Comparison of ENCODE assay signal across 9 mouse cellular contexts in genomic region chr17:67779812-67780211, GRCm38 (mm10).
A peak's percentile ranks its signal among the peaks of the same experiment; 100 is the strongest.
DNase-seq lines count a peak whose midpoint lies in the region; ATAC-seq lines count a peak whose summit lies in the region.
"Had no signal": no experiment of that assay in that cellular context is flagged by ENCODE, and none has a peak within 500 bp of the region (broad histone marks: within the 10 kb centered on the region; RNA-seq: fewer than 3 reads in every experiment).

No protein-coding gene starts in this region.

- no peaks in the 10 kb centered on the region for H3K4me1 ChIP-seq in embryonic facial prominence, embryonic 10.5 days
- 0 out of 2 replicates have a peak, but pooled peaks cover 3% of the 10 kb centered on the region for H3K4me1 ChIP-seq in kidney, embryonic 15.5 days
- no peaks in the 10 kb centered on the region; the same call in 1 of the 2 replicates for H3K4me1 ChIP-seq in neural tube, embryonic 13.5 days (replicated peaks)
- H3K4me1 ChIP-seq: liver, embryonic 13.5 days had no signal

- H3K4me2 ChIP-seq in kidney, embryonic 15.5 days, result no peak overlapping the region
- no peak overlapping the region for H3K4me2 ChIP-seq in neural tube, embryonic 13.5 days
- H3K4me2 ChIP-seq: liver, embryonic 13.5 days had no signal

- H3K9ac ChIP-seq in kidney, embryonic 15.5 days, result no peak overlapping the region
- H3K9ac ChIP-seq in neural tube, embryonic 13.5 days, result no peak overlapping the region
- H3K9ac ChIP-seq: liver, embryonic 13.5 days had no signal

- peak; percentile 8 to 26 for DNase-seq in heart, postnatal 14 days
- DNase-seq in heart, adult 8-10 months (ENCODE audit: low spot score), result no peak
- DNase-seq in NIH3T3 (ENCODE audit: low read depth), result peak; percentile 55
- DNase-seq in embryonic facial prominence, embryonic 10.5 days (ENCODE audit: low spot score), result peak; percentile 56
- no peak for DNase-seq in spleen, postnatal 10 days (ENCODE audit: low spot score in 2 of 2)
- DNase-seq in spleen, postnatal 4 days (ENCODE audit: low spot score in 2 of 2), result no peak
- DNase-seq: liver, embryonic 13.5 days had no signal

- intact Hi-C loops in heart, postnatal 14 days (cut with DNase I), result loop anchor here (2.0 kb wide), 1 partner anchor 57 kb away; no protein-coding TSS in a partner anchor

- 60% methylated on average over 4 of the region's 4 CpGs for WGBS in embryonic facial prominence, embryonic 10.5 days
- 59% methylated on average over 4 of the region's 4 CpGs for WGBS in kidney, embryonic 15.5 days
- 66% methylated on average over 4 of the region's 4 CpGs for WGBS in neural tube, embryonic 13.5 days

- H3K36me3 ChIP-seq in embryonic facial prominence, embryonic 10.5 days (replicated peaks), result peaks cover 93% of the 10 kb centered on the region
- peaks cover 56% of the 10 kb centered on the region for H3K36me3 ChIP-seq in kidney, embryonic 15.5 days
- H3K36me3 ChIP-seq in neural tube, embryonic 13.5 days, result peaks cover 78% of the 10 kb centered on the region
- H3K36me3 ChIP-seq: liver, embryonic 13.5 days had no signal

- peak; percentile 90 for ATAC-seq in kidney, embryonic 15.5 days (replicated peaks; ENCODE audit: low FRiP score)
- ATAC-seq in neural tube, embryonic 13.5 days (ENCODE audit: low read depth), result peak; percentile 34; the same call in 1 of the 2 replicates

- no peak overlapping the region for H3K4me3 ChIP-seq in embryonic facial prominence, embryonic 10.5 days
- H3K4me3 ChIP-seq in kidney, embryonic 15.5 days (replicated peaks), result no peak overlapping the region
- H3K4me3 ChIP-seq in neural tube, embryonic 13.5 days, result no peak overlapping the region
- H3K4me3 ChIP-seq: liver, embryonic 13.5 days had no signal

- no peaks in the 10 kb centered on the region for H3K27me3 ChIP-seq in embryonic facial prominence, embryonic 10.5 days (replicated peaks; ENCODE audit: low read depth, poor library complexity, severe bottlenecking)
- H3K27me3 ChIP-seq in kidney, embryonic 15.5 days, result no peaks in the 10 kb centered on the region
- no peaks in the 10 kb centered on the region for H3K27me3 ChIP-seq in neural tube, embryonic 13.5 days
- H3K27me3 ChIP-seq: liver, embryonic 13.5 days had no signal

- H3K9me3 ChIP-seq in embryonic facial prominence, embryonic 10.5 days, result no peaks in the 10 kb centered on the region
- no peaks in the 10 kb centered on the region for H3K9me3 ChIP-seq in kidney, embryonic 15.5 days (replicated peaks)
- no peaks in the 10 kb centered on the region for H3K9me3 ChIP-seq in neural tube, embryonic 13.5 days
- H3K9me3 ChIP-seq: liver, embryonic 13.5 days had no signal

- no peak overlapping the region for H3K27ac ChIP-seq in embryonic facial prominence, embryonic 10.5 days (replicated peaks)
- H3K27ac ChIP-seq in kidney, embryonic 15.5 days, result no peak overlapping the region
- no peak overlapping the region for H3K27ac ChIP-seq in neural tube, embryonic 13.5 days (replicated peaks)
- H3K27ac ChIP-seq: liver, embryonic 13.5 days had no signal

Comparison
In these comparisons a context has a peak if more than half of its experiments do, and no peak if none do; other contexts are left out.
1. DNase-seq: peak in heart, postnatal 14 days (2 of 2), NIH3T3 (single experiment) and embryonic facial prominence, embryonic 10.5 days (single experiment); none in heart, adult 8-10 months (single experiment), spleen, postnatal 10 days (0 of 2) and spleen, postnatal 4 days (0 of 2).